Mouse (Mus musculus) heart, adult 2 months (tissue): ENCODE measurements around the gene Nell2. TPM values are rescaled to one million over a fixed set of nuclear protein-coding genes. Genes with fewer than 3 reads are reported as not detected.

Experiments
- DNase-seq, 2 experiments: peaks; one replicate each; pipeline ENCODE4 v3.0.0; 2021
- H3K27ac ChIP-seq: fragments of 200-600 bp; 2 replicates; pipeline ENCODE4 v1.8.1; 2022
- H3K27me3 ChIP-seq: fragments of 200-500 bp; 2 replicates; pipeline ENCODE4 v1.6.1; 2012; ENCODE audit warnings: mild to moderate bottlenecking, low read length, inconsistent platforms, mixed read lengths; ENCODE audit not compliant: control insufficient read depth, insufficient read depth
- H3K36me3 ChIP-seq: fragments of 200-500 bp; 2 replicates; pipeline ENCODE4 v1.6.1; 2012; ENCODE audit warnings: low read length, inconsistent platforms; ENCODE audit not compliant: control insufficient read depth, insufficient read depth
- H3K4me1 ChIP-seq: fragments of 200-500 bp; 2 replicates; pipeline ENCODE4 v1.6.1; 2011; ENCODE audit warnings: low read length; ENCODE audit not compliant: control insufficient read depth, insufficient read depth
- H3K4me3 ChIP-seq: fragments of 200-600 bp; 2 replicates; pipeline ENCODE4 v1.8.1; 2022
- H3K79me2 ChIP-seq: fragments of 200-500 bp; replicated peaks from 2 replicates; pipeline ENCODE4 v1.6.1; 2012; ENCODE audit warnings: mild to moderate bottlenecking, inconsistent platforms, low read length, moderate library complexity, mixed read lengths; ENCODE audit not compliant: control insufficient read depth, insufficient read depth
- H3K9ac ChIP-seq: fragments of 200-500 bp; 2 replicates; pipeline ENCODE4 v1.6.1; 2012; ENCODE audit warnings: low read depth, mild to moderate bottlenecking, control low read depth, inconsistent platforms, low read length, mixed read lengths
- CTCF ChIP-seq: fragments of 200-600 bp; IDR thresholded peaks from 2 replicates; pipeline ENCODE4 v1.8.1; 2022; ENCODE audit warnings: antibody characterized with exemption, mild to moderate bottlenecking, moderate library complexity
- EP300 ChIP-seq: fragments of 200-500 bp; IDR thresholded peaks from 2 replicates; pipeline ENCODE4 v1.6.1; 2011; ENCODE audit warnings: low read depth, low read length, control low read depth; ENCODE audit not compliant: insufficient read depth
- POLR2A ChIP-seq: fragments of 200-500 bp; IDR thresholded peaks from 2 replicates; pipeline ENCODE4 v1.6.1; 2011; ENCODE audit warnings: mild to moderate bottlenecking, low read depth, low read length, control low read depth; ENCODE audit not compliant: insufficient read depth
- WGBS: fragments of 180-500 bp; shearing (Covaris S2); methylation state at CpG from one replicate; pipeline ENCODE4 v1.1.7; 2018; 5-methylcytosine and 5-hydroxymethylcytosine counted together
- intact Hi-C: fragments of 180-260 bp; cut with DNase I; formaldehyde crosslinking; loops from one replicate; pipeline ENCODE4 v1.15.1; 2025
- polyA plus RNA-seq: library from polyadenylated mRNA; depleted of rRNA; stranded (reverse); fragments of >200 nt; gene quantifications from 2 replicates; pipeline ENCODE4 v1.2.3, GENCODE M21; 2012
- total RNA-seq, 2 experiments: library from RNA; stranded (reverse); gene quantifications; 2 replicates each; pipeline ENCODE4 v1.2.3; 2021

Nell2 gene
- total and polyA plus RNA-seq, 3 experiments: 0.06 to 0.08 TPM; not detected in 1

- intact Hi-C loops: no loop called here
- no peak for TF ChIP-seq CTCF
- TF ChIP-seq EP300: no peak
- TF ChIP-seq POLR2A: no peak
- Histone ChIP-seq H3K27me3 (no peaks in the 10 kb centered on the region), H3K27ac (no peak overlapping the region), H3K9ac (no peak overlapping the region), H3K36me3 (no peaks in the 10 kb centered on the region), H3K79me2 (no peaks in the 10 kb centered on the region), H3K4me1 (no peaks in the 10 kb centered on the region), H3K4me3 (no peak overlapping the region)
- no peak for DNase-seq
- WGBS: 71% methylated on average over 1 of the region's 1 CpGs
Measured at GRCm38 (mm10) chr15:95068799-95069198, 459.6 kb downstream of the Nell2 start.

GRCm38 (mm10) chr15:95068023-95068422 lies 460.3 kb downstream of the Nell2 start:
- no peak overlapping the region for H3K4me3 ChIP-seq
- no peaks in the 10 kb centered on the region for H3K4me1 ChIP-seq
- intact Hi-C loops: no loop called here
- H3K36me3 ChIP-seq: no peaks in the 10 kb centered on the region
- TF ChIP-seq POLR2A (no peak), EP300 (no peak), CTCF (no peak)
- no peak overlapping the region for H3K27ac ChIP-seq
- no peaks in the 10 kb centered on the region for H3K27me3 ChIP-seq
- no peak overlapping the region for H3K9ac ChIP-seq
- H3K79me2 ChIP-seq: no peaks in the 10 kb centered on the region
- WGBS: 87% methylated on average over 1 of the region's 1 CpGs
- DNase-seq: no peak

GRCm38 (mm10) chr15:95055081-95055650 lies 473.2 kb downstream of the Nell2 start:
- DNase-seq: no peak
- Histone ChIP-seq H3K27me3 (no peaks in the 10 kb centered on the region), H3K36me3 (no peaks in the 10 kb centered on the region), H3K79me2 (no peaks in the 10 kb centered on the region), H3K9ac (no peak overlapping the region), H3K27ac (no peak overlapping the region), H3K4me3 (no peak overlapping the region), H3K4me1 (no peaks in the 10 kb centered on the region)
- 83% methylated on average over 8 of the region's 8 CpGs for WGBS
- intact Hi-C loops: no loop called here
- TF ChIP-seq EP300 (no peak), CTCF (no peak), POLR2A (no peak)

- no peak overlapping the region for H3K4me3 ChIP-seq
- H3K36me3 ChIP-seq: no peaks in the 10 kb centered on the region
- H3K27ac ChIP-seq: no peak overlapping the region
- intact Hi-C loops: no loop called here
- TF ChIP-seq POLR2A (no peak), CTCF (no peak), EP300 (no peak)
- H3K4me1 ChIP-seq: no peaks in the 10 kb centered on the region
- WGBS: 72% methylated on average over 6 of the region's 6 CpGs
- H3K27me3 ChIP-seq: no peaks in the 10 kb centered on the region
- H3K9ac ChIP-seq: no peak overlapping the region
- no peak for DNase-seq
- no peaks in the 10 kb centered on the region for H3K79me2 ChIP-seq
Measured at GRCm38 (mm10) chr15:95049171-95049729, 479.1 kb downstream of the Nell2 start.

GRCm38 (mm10) chr15:95047486-95047885 lies 480.9 kb downstream of the Nell2 start:
- Histone ChIP-seq H3K4me1 (no peaks in the 10 kb centered on the region), H3K36me3 (no peaks in the 10 kb centered on the region), H3K9ac (no peak overlapping the region), H3K27me3 (no peaks in the 10 kb centered on the region), H3K27ac (no peak overlapping the region), H3K79me2 (no peaks in the 10 kb centered on the region), H3K4me3 (no peak overlapping the region)
- intact Hi-C loops: no loop called here
- no peak for DNase-seq
- TF ChIP-seq CTCF (no peak), EP300 (no peak), POLR2A (no peak)
- 90% methylated on average over 2 of the region's 2 CpGs for WGBS

GRCm38 (mm10) chr15:95044011-95044410 lies 484.3 kb downstream of the Nell2 start:
- TF ChIP-seq EP300 (no peak), CTCF (no peak), POLR2A (no peak)
- 77% methylated on average over 8 of the region's 8 CpGs for WGBS
- intact Hi-C loops: no loop called here

More at GRCm38 (mm10) chr15:95044011-95044410, 484.3 kb downstream of the Nell2 start:
- no peak for DNase-seq
- Histone ChIP-seq H3K9ac (no peak overlapping the region), H3K36me3 (no peaks in the 10 kb centered on the region), H3K79me2 (no peaks in the 10 kb centered on the region), H3K4me1 (no peaks in the 10 kb centered on the region), H3K27me3 (no peaks in the 10 kb centered on the region), H3K27ac (no peak overlapping the region), H3K4me3 (no peak overlapping the region)
